Mouse (Mus musculus): Measurements from ENCODE around the gene Fbxo42.

DNA sequence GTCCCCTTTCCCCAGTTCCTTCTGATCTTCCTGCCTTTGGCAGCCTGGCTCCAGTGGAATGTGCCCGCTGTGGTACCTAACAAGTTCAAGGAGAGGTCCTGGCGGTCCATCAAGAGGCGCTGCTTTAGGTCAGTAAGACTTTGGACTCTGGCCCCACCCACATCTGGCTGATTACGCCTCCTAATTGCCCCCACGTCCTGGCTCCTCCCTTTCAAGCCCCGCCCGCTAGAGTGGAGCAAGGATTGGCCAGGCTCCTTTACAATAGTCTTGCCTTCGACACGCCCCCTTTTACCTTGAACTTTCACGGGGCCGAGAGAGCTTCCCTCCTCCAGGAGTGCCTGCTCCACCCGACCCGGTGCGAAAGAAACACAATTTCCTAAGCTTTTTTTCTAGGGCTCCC lies 92.9 kb downstream of the Fbxo42 start:
- TF ChIP-seq CTCF (IDR thresholded peaks at IDR 0.05; ENCODE audit: borderline replicate concordance, insufficient read depth, low read length) (no peak), POLR2A (IDR thresholded peaks at IDR 0.05; ENCODE audit: low read depth, low read length) (no peak)
